Mouse (Mus musculus) heart, embryonic 11.5 days (tissue): ENCODE measurements around the gene Ranbp3l. TPM values are rescaled to one million over a fixed set of nuclear protein-coding genes. Genes with fewer than 3 reads are reported as not detected.

ENCODE experiments used
- ATAC-seq: fragments of 200-750 bp; cut with Nextera tagmentation; replicated peaks from 2 replicates; pipeline ENCODE4 v1.8.0; 2017; ENCODE audit warnings: moderate library complexity; ENCODE audit not compliant: insufficient number of reproducible peaks, low FRiP score, low TSS enrichment
- H3K27ac ChIP-seq: fragments of 300-500 bp; sonication (generic); 2 replicates; pipeline ENCODE4 v1.5.1; 2014; ENCODE audit warnings: mild to moderate bottlenecking, low read depth, low read length
- H3K27me3 ChIP-seq: fragments of 300-500 bp; sonication (generic); 2 replicates; pipeline ENCODE4 v1.6.1; 2014; ENCODE audit warnings: mild to moderate bottlenecking, low read length, mixed read lengths; ENCODE audit not compliant: control insufficient read depth, insufficient read depth
- H3K36me3 ChIP-seq: fragments of 300-500 bp; sonication (generic); 2 replicates; pipeline ENCODE4 v1.6.1; 2014; ENCODE audit warnings: mild to moderate bottlenecking, low read length, moderate library complexity, mixed read lengths; ENCODE audit not compliant: control insufficient read depth, insufficient read depth
- H3K4me1 ChIP-seq: fragments of 300-500 bp; sonication (generic); 2 replicates; pipeline ENCODE4 v1.6.1; 2014; ENCODE audit warnings: low read length; ENCODE audit not compliant: control insufficient read depth, insufficient read depth
- H3K4me2 ChIP-seq: fragments of 300-500 bp; sonication (generic); 2 replicates; pipeline ENCODE4 v1.6.1; 2014; ENCODE audit warnings: mild to moderate bottlenecking, moderate library complexity
- H3K4me3 ChIP-seq: fragments of 300-500 bp; sonication (generic); 2 replicates; pipeline ENCODE4 v1.5.1; 2014; ENCODE audit warnings: low read depth, low read length
- H3K9ac ChIP-seq: fragments of 300-500 bp; sonication (generic); 2 replicates; pipeline ENCODE4 v1.6.1; 2014; ENCODE audit warnings: mild to moderate bottlenecking, low read depth, low read length, moderate library complexity
- H3K9me3 ChIP-seq: fragments of 300-500 bp; sonication (generic); replicated peaks from 2 replicates; pipeline ENCODE4 v1.6.1; 2016; ENCODE audit warnings: low read length; ENCODE audit not compliant: control insufficient read depth
- WGBS: fragments of 180-500 bp; shearing (Covaris S2); extraction: QIAGEN DNeasy Blood & Tissue Kit; methylation state at CpG from one replicate; pipeline ENCODE4 v1.1.7; 2014; ENCODE audit not compliant: insufficient replicate concordance; 5-methylcytosine and 5-hydroxymethylcytosine counted together
- polyA plus RNA-seq: library from polyadenylated mRNA; unstranded; fragments of >200 nt; fragmentation: Nextera tagmentation; extraction: Ambion mirVana; gene quantifications from 2 replicates; pipeline ENCODE4 v1.2.1, GENCODE M21; 2014

The Ranbp3l gene
- polyA plus RNA-seq, 1 experiment from 2014 or later, result 0.46 TPM

GRCm38 (mm10) chr15:9082753-9083152 is 115.0 kb downstream of the Ranbp3l start:
- Histone ChIP-seq H3K36me3 (no peaks in the 10 kb centered on the region), H3K27me3 (no peaks in the 10 kb centered on the region), H3K4me3 (no peak overlapping the region), H3K4me1 (peaks cover 57% of the 10 kb centered on the region), H3K9ac (no peak overlapping the region), H3K4me2 (no peak overlapping the region), H3K27ac (no peak overlapping the region), H3K9me3 (no peaks in the 10 kb centered on the region)
- 71% methylated on average over 9 of the region's 9 CpGs for WGBS
- no peak for ATAC-seq

- H3K4me3 ChIP-seq, result no peak overlapping the region
- no peak overlapping the region for H3K9ac ChIP-seq
- ATAC-seq, result peak; percentile 74
- 50% methylated on average over 11 of the region's 11 CpGs for WGBS
- no peaks in the 10 kb centered on the region for H3K9me3 ChIP-seq
- no peaks in the 10 kb centered on the region for H3K27me3 ChIP-seq
- H3K36me3 ChIP-seq, result peaks cover 6% of the 10 kb centered on the region
- peak overlapping the region; percentile 24 for H3K4me2 ChIP-seq
- peak overlapping the region; percentile 37; the same call in 1 of the 2 replicates for H3K27ac ChIP-seq
- H3K4me1 ChIP-seq, result peaks cover 31% of the 10 kb centered on the region
Observed at GRCm38 (mm10) chr15:9086813-9087212, 119.1 kb downstream of the Ranbp3l start.

- ATAC-seq, result no peak
- H3K4me3 ChIP-seq, result no peak overlapping the region
- no peak overlapping the region; the same call in 1 of the 2 replicates for H3K4me2 ChIP-seq
- peaks cover 31% of the 10 kb centered on the region for H3K4me1 ChIP-seq
- H3K9ac ChIP-seq, result no peak overlapping the region
- H3K27ac ChIP-seq, result peak overlapping the region; percentile 37
- no peaks in the 10 kb centered on the region for H3K9me3 ChIP-seq
- H3K36me3 ChIP-seq, result peaks cover 6% of the 10 kb centered on the region
- 67% methylated on average over 5 of the region's 5 CpGs for WGBS
- H3K27me3 ChIP-seq, result no peaks in the 10 kb centered on the region
Observed at GRCm38 (mm10) chr15:9087421-9087820, 119.7 kb downstream of the Ranbp3l start.

DNA sequence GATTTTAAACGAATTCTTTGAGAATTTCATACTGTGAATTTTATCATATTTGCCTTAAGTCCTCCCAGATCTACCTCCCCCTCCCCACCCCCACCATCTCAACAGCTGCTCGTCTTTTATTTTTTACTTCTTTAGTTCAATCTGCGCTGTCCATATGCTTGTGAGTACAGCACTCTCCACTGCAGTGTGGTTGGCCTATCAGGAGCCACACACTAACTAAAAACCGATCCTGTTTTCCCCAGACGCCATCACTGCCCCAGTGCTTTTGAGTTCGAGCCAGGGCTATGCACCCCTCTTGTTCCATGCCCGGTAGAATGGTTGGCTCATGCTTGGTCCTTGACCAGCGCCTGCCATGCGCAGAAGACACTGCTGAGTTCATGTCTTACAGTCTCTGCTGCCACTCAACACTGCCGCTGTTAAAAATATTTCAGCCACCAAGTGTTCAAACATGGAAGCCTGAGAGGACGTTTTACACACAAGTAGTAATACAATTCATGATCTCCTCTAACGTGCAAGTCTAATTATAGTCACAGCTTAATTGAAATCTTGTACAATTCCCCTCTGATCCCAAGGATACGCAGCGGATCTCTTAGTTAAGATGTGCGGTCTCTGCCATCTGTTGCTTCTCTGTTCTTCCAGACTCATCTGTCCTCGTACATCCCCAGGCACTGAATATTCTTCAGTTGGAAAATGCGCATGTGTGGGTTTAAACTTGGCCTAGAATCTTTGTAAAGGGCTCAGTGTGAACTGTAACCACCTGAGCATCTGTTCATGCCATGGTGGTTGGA is 120.3 kb downstream of the Ranbp3l start:
- no peaks in the 10 kb centered on the region for H3K27me3 ChIP-seq
- no peak overlapping the region for H3K4me3 ChIP-seq
- no peaks in the 10 kb centered on the region for H3K9me3 ChIP-seq
- H3K36me3 ChIP-seq, result peaks cover 6% of the 10 kb centered on the region
- 90% methylated on average over 17 of the region's 17 CpGs for WGBS
- no peak overlapping the region for H3K4me2 ChIP-seq
- H3K9ac ChIP-seq, result no peak overlapping the region
- no peak overlapping the region for H3K27ac ChIP-seq
- peaks cover 28% of the 10 kb centered on the region for H3K4me1 ChIP-seq
- no peak for ATAC-seq

DNA sequence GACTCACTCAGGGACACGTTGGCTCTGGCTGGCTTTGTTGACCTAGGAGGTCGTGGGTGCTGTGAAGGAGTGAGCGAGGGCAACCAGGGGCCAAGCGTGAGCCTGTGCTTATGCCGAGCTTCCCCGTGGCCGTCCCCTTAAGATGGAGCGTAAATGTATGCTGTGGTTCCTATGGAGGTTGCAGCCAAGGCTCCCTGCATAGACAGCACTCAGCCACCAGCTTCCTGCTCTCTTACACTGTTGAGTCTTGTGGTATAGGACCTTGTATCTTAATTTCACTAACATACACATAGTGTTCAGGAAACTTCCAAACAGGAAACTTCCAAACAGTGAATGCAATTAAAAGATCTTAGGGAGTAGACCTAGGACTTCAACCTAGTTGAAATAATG is 120.9 kb downstream of the Ranbp3l start:
- H3K4me2 ChIP-seq, result no peak overlapping the region
- H3K9ac ChIP-seq, result no peak overlapping the region
- 81% methylated on average over 8 of the region's 8 CpGs for WGBS
- H3K27me3 ChIP-seq, result no peaks in the 10 kb centered on the region
- no peak for ATAC-seq
- H3K4me1 ChIP-seq, result peaks cover 28% of the 10 kb centered on the region
- H3K9me3 ChIP-seq, result no peaks in the 10 kb centered on the region
- no peak overlapping the region for H3K4me3 ChIP-seq
- peaks cover 9% of the 10 kb centered on the region for H3K36me3 ChIP-seq
- H3K27ac ChIP-seq, result no peak overlapping the region

GRCm38 (mm10) chr15:9089136-9089720 is 121.5 kb downstream of the Ranbp3l start:
- WGBS, result 57% methylated on average over 2 of the region's 2 CpGs
- Histone ChIP-seq H3K27me3 (no peaks in the 10 kb centered on the region), H3K9me3 (no peaks in the 10 kb centered on the region), H3K4me1 (peaks cover 28% of the 10 kb centered on the region), H3K9ac (no peak overlapping the region), H3K36me3 (peaks cover 9% of the 10 kb centered on the region), H3K27ac (no peak overlapping the region), H3K4me3 (no peak overlapping the region), H3K4me2 (no peak overlapping the region)
- no peak for ATAC-seq

DNA sequence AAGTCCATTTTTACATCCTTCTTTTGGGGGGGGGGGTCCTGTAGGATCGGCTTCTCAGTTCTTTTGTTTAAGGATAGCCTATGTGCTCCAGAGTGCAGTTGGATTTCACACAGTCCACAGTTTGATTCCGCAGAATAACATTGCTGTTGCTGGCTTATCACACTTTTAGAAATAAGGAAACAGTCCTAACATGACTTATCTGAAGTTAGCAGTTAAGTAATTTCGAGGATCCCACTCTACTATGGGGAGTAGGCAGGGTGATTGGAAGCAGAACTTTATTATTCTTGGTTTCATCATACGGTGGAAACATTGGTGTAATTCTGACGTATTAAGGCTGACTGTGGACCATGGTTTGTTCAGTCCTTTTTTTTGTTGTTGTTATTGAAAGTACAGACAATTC is 122.9 kb downstream of the Ranbp3l start:
- no peak for ATAC-seq
- no peak overlapping the region for H3K4me2 ChIP-seq
- no peaks in the 10 kb centered on the region for H3K9me3 ChIP-seq
- WGBS, result 76% methylated on average over 5 of the region's 5 CpGs
- H3K4me1 ChIP-seq, result peaks cover 35% of the 10 kb centered on the region
- no peak overlapping the region for H3K9ac ChIP-seq
- no peak overlapping the region for H3K4me3 ChIP-seq
- peaks cover 9% of the 10 kb centered on the region for H3K36me3 ChIP-seq
- H3K27me3 ChIP-seq, result no peaks in the 10 kb centered on the region
- H3K27ac ChIP-seq, result no peak overlapping the region

GRCm38 (mm10) chr15:9093598-9094365 is 126.0 kb downstream of the Ranbp3l start:
- H3K4me3 ChIP-seq, result no peak overlapping the region
- peaks cover 3% of the 10 kb centered on the region; the same call in 1 of the 2 replicates for H3K36me3 ChIP-seq
- H3K27me3 ChIP-seq, result no peaks in the 10 kb centered on the region
- H3K9ac ChIP-seq, result no peak overlapping the region
- peaks cover 23% of the 10 kb centered on the region for H3K4me1 ChIP-seq
- peak overlapping the region; percentile 47; the same call in 1 of the 2 replicates for H3K27ac ChIP-seq
- peak overlapping the region; percentile 37 for H3K4me2 ChIP-seq
- 61% methylated on average over 11 of the region's 11 CpGs for WGBS
- no peaks in the 10 kb centered on the region for H3K9me3 ChIP-seq
- ATAC-seq, result peak; percentile 20; the same call in 1 of the 2 replicates
